Mouse (Mus musculus) C2C12 (cell line): Measurements from ENCODE around the gene Mylip.

ENCODE experiments used
- CEBPB ChIP-seq: IDR thresholded peaks from one replicate; pipeline ENCODE4 v1.6.1; 2011; ENCODE audit warnings: low read depth, mild to moderate bottlenecking, control low read depth, moderate library complexity
- CTCF ChIP-seq: IDR thresholded peaks from one replicate; pipeline ENCODE4 v1.5.1; 2011; ENCODE audit not compliant: control insufficient read depth, insufficient read depth, insufficient read length
- FOSL1 ChIP-seq: IDR thresholded peaks from one replicate; pipeline ENCODE4 v1.8.0; 2011; ENCODE audit warnings: mild to moderate bottlenecking, low read length; ENCODE audit not compliant: poor library complexity, insufficient read depth, severe bottlenecking
- MAX ChIP-seq: IDR thresholded peaks from one replicate; pipeline ENCODE4 v1.6.1; 2011; ENCODE audit warnings: mild to moderate bottlenecking, control low read depth
- MYOD1 ChIP-seq: IDR thresholded peaks from one replicate; pipeline ENCODE4 v1.6.1; 2011; ENCODE audit warnings: low read depth; ENCODE audit not compliant: control insufficient read depth, insufficient read length
- USF1 ChIP-seq: IDR thresholded peaks from one replicate; pipeline ENCODE4 v1.6.1; 2011; ENCODE audit warnings: low read depth, mild to moderate bottlenecking, control low read depth, moderate library complexity

DNA sequence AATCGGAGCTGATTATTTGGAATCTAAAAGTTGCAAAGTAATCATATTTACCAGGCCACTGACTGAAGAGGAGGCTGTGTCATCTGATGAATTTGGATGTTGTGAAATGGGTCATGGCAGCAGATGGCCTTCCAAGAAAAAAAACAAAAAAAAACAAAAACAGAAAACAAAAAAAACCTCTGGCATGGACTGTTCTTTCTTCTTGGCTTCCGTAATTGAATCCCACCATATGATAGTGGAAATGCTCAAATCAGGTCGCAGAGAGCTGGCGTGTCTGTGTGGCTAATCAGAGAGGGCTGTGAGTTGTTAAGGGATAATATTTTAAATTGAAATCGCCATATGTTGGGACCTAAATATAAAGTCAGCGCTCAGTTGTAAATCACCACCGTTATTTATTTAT is 67.9 kb downstream of the Mylip start:
- TF ChIP-seq MYOD1 (no peak), CTCF (no peak), USF1 (no peak), FOSL1 (no peak), CEBPB (no peak), MAX (no peak)
